Mouse (Mus musculus) left cerebral cortex, postnatal 4 days (tissue): Measurements from ENCODE around the gene Os9. TPM values are rescaled to one million over a fixed set of nuclear protein-coding genes. Genes with fewer than 3 reads are reported as not detected.
A peak's percentile ranks its signal among the peaks of the same experiment; 100 is the strongest.
"Not testable (repeated sequence)": the region's sequence is repeated elsewhere in the genome, so short reads cannot be mapped to it uniquely, and the experiment has no call there.

ENCODE experiments used
- DNase-seq: peaks from one replicate; pipeline ENCODE4 v3.0.0-alpha.2; 2022
- intact Hi-C: fragments of 180-260 bp; cut with DNase I; formaldehyde crosslinking; loops from one replicate; pipeline ENCODE4 v1.15.1; 2025
- total RNA-seq, 2 experiments: library from RNA; stranded (reverse); gene quantifications; 2 replicates each; pipeline ENCODE4 v1.2.3; 2021

Os9 gene
- total RNA-seq, 2 experiments from 2014 or later = 86.3 to 90.7 TPM

DNA sequence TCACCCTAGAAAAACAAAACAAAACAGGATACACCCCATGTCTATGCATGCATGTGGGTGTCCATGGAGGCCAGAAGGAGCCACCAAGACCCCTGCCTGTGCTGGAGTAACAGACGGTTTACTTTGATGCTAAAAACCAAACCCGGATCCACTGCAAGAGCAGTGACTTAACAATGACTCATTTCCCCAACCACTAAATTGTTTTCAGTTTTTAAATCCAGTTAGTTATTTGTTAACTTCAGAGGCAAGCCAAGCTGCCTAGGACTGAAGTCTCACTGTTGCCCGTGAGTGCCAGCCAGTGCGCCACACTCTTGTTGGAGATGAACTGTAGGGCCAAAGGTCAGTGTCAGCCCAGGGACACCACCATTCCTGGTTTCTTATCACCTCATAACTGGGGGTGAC, 29.5 kb upstream of the Os9 start:
- DNase-seq = no peak
- intact Hi-C loops = no loop called here

- intact Hi-C loops = no loop called here
- no peak for DNase-seq
Measured at GRCm38 (mm10) chr10:127147135-127147534, 26.2 kb upstream of the Os9 start.

- intact Hi-C loops = no loop called here
Measured at GRCm38 (mm10) chr10:127145303-127145702, 24.4 kb upstream of the Os9 start.

DNA sequence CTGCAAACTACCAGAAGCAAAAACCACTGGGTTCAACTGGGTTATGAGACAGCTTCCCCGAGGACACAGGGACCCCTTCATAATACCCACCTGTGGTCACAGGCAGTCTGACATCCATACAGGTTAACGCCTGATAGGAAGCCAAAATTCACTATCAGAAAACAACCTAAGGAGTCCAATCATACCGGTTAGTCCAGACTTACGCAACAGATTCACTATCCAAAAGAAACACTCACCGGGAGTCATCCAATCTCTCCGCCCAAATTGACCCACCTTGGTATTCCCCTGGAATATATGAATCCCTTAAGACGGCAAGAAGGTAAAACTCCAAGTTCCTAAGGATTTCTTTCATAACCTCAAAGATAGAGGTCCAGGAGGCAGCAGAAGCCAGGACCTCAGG, 23.6 kb upstream of the Os9 start:
- intact Hi-C loops = no loop called here
- DNase-seq = no peak

More at GRCm38 (mm10) chr10:127145303-127145702, 24.4 kb upstream of the Os9 start:
- DNase-seq = no peak

DNA sequence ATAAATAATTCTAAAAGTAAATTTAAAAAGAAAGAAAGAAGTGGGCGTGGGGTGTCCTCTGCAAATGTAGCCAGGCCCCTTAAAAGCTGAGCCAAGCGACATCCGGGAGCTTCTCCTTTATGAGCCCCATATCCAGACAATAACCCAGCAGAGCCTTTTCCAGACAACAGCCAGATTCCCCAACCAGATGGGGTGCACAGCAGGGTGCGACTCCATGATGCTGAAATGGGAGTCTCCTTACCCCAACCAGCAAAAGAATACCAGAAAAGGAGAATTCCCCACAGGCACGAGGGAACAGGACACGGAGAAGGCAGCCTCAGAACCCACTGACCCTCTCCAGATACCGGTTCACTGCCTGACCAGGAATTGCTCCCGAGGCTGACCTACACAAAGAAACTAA, 22.3 kb upstream of the Os9 start:
- intact Hi-C loops = no loop called here
- DNase-seq = no peak

GRCm38 (mm10) chr10:127141500-127141899, 20.6 kb upstream of the Os9 start:
- DNase-seq = no peak
- intact Hi-C loops = no loop called here

- intact Hi-C loops = no loop called here
- no peak for DNase-seq
Measured at GRCm38 (mm10) chr10:127140971-127141370, 20.0 kb upstream of the Os9 start.

- intact Hi-C loops = no loop called here
Measured at GRCm38 (mm10) chr10:127138328-127139141, 17.6 kb upstream of the Os9 start.

GRCm38 (mm10) chr10:127137896-127138295, 17.0 kb upstream of the Os9 start:
- intact Hi-C loops = no loop called here
- DNase-seq = no peak

More at GRCm38 (mm10) chr10:127138328-127139141, 17.6 kb upstream of the Os9 start:
- no peak for DNase-seq

- DNase-seq = no peak
- intact Hi-C loops = no loop called here
Measured at GRCm38 (mm10) chr10:127136510-127136909, 15.6 kb upstream of the Os9 start.

- intact Hi-C loops = no loop called here
Measured at GRCm38 (mm10) chr10:127135118-127135836, 14.3 kb upstream of the Os9 start.

GRCm38 (mm10) chr10:127134394-127135035, 13.6 kb upstream of the Os9 start:
- intact Hi-C loops, DNase-seq: not testable (repeated sequence)

More at GRCm38 (mm10) chr10:127135118-127135836, 14.3 kb upstream of the Os9 start:
- DNase-seq = no peak

GRCm38 (mm10) chr10:127132469-127132868, 11.5 kb upstream of the Os9 start:
- DNase-seq = no peak
- intact Hi-C loops = no loop called here

DNA sequence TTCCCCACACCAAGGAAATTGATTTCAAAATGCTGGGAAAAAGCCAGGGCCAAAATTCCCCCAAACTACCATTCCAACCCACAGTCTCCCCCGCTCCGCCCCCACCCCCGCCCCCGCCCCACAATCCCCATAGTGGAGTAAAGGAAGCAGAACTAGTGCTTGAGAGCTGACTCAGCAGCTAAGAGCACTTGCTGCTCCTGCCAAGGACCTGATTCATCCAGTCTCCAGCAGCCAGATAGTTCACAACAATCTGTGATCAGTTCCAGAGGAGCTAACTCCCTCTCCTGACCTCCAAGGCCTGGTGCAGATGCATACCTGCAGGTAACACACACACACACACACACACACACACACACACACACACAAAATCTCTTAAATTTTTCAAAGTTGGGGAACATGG, 8.5 kb upstream of the Os9 start:
- intact Hi-C loops = no loop called here
- DNase-seq = no peak

GRCm38 (mm10) chr10:127127711-127128279, 6.9 kb upstream of the Os9 start:
- intact Hi-C loops = no loop called here
- DNase-seq = no peak

- intact Hi-C loops = no loop called here
- no peak for DNase-seq
Measured at GRCm38 (mm10) chr10:127126579-127126978, 5.6 kb upstream of the Os9 start.

DNA sequence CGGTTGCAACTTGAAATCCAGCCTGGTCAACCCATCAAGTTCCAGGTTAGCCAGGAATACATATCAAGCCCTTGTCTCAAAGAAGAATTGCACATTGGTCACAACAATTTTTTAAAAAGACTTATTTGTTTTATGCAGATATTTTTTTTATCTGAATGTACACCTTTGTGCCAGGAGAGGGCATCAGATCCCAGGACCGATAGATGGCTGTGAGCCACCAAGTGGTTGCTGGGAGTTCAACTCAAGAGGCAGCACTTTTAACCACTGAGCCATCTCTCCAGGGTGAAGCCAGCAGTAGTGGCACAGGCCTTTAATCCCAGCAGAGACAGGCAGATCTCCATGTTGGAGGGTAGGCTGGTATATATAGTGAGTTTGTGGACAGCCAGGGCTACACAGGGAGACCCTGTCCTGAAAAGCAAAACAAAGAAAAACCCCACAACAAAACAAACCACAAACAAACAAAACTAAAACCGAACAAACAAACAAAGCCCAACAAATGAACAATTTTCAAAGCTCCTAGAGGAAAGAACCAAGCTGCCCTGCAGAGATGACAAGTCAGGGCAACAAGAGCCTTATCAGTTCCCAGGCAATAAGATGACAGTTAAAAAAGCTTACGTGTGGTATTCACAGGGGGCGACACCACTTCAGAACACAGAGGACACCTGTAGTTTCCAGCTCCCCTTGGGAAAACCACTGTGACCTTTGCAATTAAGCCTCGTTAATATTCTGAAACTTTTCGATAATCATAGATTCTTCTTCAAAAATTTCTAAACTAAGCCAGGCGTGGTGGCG, 4.5 kb upstream of the Os9 start:
- peak; percentile 31 for DNase-seq
- intact Hi-C loops = no loop called here

DNA sequence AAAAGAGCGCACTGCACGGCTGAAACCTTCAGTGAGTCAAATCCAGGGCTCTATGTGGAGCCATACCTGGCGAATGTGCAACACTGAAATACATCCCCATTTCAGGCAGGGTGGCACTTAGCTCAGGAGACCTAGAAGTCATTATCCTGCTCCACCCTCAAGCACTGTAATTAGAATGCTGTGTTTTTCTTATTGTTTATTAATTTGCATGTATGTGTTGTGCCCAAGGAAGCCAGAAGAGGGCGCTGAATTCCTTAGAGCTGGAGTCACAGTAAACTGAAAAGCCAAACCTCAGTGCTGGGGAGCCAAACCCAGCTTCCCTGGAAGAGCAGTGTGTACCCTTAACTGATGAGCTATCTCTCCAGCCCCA, 2.5 kb upstream of the Os9 start:
- intact Hi-C loops = loop anchor here (5.0 kb wide), 1 partner anchor 44 kb away; the partner anchor contains the start of gene B4galnt1
- peak; percentile 66 for DNase-seq

DNA sequence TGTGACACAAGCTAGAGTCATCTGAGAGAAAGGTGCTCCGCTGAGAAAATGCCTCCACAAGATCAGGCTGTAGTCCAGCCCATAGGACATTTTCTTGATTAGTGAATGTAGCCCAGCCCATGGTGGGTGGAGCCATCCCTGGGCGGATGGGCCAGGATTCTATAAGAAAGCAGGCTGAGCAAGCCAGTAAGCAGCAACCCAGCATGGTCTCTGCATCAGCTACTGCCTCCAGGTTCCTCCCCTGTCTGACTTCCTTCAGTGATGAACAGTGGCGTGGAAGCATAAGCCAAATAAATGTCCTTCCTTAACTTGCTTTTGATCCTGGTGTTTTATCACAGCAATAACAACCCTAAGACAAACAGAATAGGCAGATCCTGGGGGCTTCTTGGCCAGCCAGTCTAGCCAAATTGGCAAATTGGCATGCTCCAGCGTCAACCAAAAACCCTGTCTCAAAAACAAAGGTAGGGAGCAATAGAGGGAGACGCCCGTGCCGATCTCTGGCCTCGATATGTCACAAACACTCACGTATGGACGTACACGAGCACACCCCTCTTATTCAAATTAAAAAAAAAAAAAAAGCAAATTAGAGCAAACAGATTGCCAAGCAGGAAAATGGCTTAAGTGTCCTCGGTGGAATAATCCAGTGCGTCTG, 2.0 kb upstream of the Os9 start:
- intact Hi-C loops = loop anchor here (5.0 kb wide), 1 partner anchor 44 kb away; the partner anchor contains the start of gene B4galnt1
- peak; percentile 23 for DNase-seq

DNA sequence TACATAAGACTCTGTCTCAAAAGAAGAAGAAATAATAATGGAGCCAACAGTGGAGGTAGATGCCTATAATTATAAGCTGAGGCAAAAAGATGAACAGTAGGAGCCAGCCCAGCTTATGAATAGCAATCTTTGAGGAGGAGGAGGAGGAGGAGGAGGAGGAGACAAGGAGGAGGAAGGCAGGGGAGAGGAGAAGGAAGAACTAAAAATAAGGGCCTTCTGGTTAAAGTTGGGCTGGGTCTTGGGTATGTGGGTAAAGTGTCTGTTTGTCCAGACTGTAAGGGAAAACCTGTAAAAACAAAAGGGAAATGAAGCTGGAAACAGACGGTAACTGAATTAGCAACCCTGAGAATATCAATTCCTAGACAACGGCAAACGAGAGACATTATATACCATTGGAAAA, 1.1 kb upstream of the Os9 start:
- intact Hi-C loops = loop anchor here (5.0 kb wide), 1 partner anchor 45 kb away; the partner anchor contains the start of gene B4galnt1

More for the DNA sequence above, 1.1 kb upstream of the Os9 start:
- DNase-seq = no peak
